Mouse (Mus musculus) kidney, postnatal 4 days (tissue): ENCODE results near the gene Prickle1.

Source experiments
- DNase-seq, 2 experiments: peaks; one replicate each; pipeline ENCODE4 v3.0.0; 2021; ENCODE audit warnings: mixed read lengths in 2 of 2

Prickle1 gene

GRCm38 (mm10) chr15:93538551-93539205 is 57.0 kb downstream of the Prickle1 start:
- DNase-seq, result no peak

DNA sequence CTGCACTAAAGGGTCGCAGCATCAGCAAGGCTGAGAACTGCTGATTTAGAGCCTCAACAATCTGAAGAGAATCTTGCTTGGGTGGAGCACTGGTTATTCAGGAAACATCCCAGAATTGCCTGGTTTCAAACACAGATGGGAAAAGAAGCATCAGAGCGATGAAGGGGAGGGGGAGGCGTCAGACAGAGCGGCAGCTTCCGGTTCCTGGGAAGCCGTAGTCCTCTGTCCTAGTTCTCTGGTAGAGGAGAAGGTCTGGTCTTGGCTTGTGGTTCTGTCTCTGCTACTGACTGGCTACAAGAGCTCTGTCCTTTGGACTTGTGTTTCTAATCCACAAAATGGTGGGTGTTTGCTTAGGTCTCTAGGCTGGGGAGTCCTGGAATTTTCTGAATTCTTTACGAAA is 57.9 kb downstream of the Prickle1 start:
- no peak for DNase-seq

- no peak for DNase-seq
Observed at GRCm38 (mm10) chr15:93536191-93536590, 59.5 kb downstream of the Prickle1 start.

DNA sequence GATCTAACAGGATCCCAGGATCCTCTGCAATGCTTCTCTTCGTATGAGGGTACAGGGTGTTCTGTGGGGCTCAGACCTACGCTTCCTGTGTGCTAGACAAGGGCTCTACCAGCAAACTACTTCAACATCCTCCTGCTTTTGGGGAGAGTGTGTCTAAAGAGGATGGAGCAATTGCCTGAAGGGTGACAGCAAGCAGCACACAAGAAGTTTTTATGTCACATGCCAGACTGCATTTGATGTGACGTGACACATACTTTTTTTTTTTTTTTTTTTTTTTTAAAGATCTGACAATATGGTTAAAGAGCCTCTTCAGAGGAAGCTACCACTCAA is 65.0 kb downstream of the Prickle1 start:
- DNase-seq, result no peak

DNA sequence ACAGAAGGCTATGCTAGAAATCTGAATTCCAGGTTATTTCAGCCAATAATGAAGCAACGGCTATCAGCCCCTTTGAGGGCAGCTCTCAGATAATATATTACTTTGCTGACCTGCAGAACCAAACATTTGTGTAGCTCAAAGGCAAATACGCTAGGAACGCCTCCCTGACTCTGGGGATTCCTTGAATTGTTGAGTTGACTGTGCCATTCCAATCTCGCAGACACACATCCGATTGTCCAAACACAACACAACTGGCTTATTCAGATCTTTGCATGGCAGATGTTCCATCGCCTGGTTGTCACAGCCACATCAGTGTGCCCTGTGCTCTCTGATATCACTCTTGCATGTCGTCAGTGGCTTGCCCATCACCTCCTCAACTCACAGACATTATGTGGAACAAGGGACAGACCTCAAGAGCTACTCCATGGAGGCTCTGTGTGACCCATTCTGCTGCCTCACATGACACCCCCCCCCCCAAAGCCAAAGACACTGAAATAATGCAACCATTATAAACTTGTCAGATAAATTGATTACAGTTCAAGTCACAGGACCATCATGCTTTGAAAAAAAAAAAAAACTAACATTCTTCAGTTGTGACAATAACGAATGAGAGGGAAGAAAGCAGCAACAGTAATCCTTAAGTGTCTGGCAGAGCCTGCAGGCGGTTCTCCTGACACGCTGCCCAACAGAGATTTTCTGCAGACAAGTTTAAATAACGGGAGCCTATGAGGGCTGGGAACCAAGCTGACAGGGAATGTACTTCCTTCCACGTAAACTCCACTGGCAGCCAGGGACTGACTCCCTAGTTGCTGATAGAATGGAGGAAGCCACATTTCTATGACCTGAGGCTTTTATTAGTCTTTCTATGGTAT is 65.6 kb downstream of the Prickle1 start:
- peak; percentile 32 to 43 for DNase-seq

GRCm38 (mm10) chr15:93525305-93525917 is 70.3 kb downstream of the Prickle1 start:
- no peak for DNase-seq

GRCm38 (mm10) chr15:93521787-93522180 is 73.9 kb downstream of the Prickle1 start:
- no peak for DNase-seq

GRCm38 (mm10) chr15:93521088-93521786 is 74.5 kb downstream of the Prickle1 start:
- no peak for DNase-seq

DNA sequence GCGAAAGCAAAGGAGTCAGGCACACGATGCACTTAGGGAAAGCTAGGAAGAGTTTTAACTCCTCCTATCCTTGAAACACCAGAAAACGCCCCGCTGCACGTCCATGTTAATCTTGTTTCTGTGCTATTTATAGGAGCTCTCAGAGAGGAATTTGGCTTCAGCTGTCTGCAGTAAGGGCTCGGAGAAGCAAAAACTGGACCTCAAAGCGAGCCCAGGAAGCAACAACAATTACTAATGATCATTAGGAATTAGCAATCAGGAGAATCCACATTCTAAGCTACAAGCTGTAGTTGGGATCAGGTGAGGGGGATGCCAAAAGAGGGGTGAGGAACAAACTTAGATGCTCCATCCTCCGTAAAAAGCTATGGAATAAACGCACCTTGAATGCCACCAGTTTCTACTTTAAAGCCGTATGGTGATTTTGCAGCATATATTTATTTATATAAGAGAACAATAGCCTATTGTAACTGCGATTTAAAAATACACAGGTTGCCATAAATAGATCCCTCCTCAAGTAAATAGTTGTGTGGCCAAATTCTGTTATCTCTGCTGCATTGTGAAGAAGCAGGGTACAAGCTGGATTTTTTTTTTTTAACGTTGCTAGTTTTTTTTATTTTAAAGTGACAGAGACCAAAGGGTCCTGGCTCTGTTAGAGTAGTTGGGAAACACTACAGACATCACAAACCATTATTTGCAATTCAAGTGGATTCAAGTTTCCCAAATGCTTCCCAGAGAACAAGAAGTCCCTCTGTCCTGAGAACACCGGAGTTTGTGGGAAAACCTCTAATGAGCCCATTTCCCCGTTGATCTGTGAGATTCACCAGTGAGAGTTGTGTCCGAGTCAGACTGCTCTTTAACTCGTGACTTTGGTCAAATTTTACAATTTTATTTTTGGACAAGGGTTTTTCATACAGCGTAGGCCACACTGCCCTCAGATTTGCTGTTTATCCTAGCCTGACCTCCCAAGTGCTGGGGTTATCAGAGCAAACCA is 75.6 kb downstream of the Prickle1 start:
- DNase-seq, result peak; percentile 41 to 62

GRCm38 (mm10) chr15:93518941-93519835 is 76.5 kb downstream of the Prickle1 start:
- DNase-seq, result peak; percentile 92 to 94

GRCm38 (mm10) chr15:93518143-93518902 is 77.4 kb downstream of the Prickle1 start:
- DNase-seq, result peak; percentile 37 to 60

- DNase-seq, result peak in 1 of 2 experiments; percentile 20
Observed at GRCm38 (mm10) chr15:93517022-93517565, 78.6 kb downstream of the Prickle1 start.

DNA sequence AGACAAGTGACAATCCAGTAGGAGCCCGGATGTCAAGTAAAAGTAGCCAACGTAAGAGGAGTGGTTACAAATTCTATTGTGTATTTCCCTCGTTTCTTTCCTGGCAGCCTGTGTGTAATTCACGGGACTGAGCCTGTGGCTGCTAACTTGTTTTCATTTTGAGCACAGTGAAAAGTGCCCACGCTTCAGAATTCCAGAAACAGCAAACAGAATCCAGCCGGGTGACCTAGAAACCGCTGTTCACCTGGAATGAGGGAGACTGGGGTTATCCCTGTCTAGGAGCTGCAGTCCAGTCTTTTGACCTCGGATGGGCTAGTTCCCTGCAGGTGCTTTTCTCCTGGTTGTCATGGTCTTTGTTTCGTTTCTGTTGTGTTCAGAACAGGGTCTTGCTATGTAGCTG is 80.4 kb downstream of the Prickle1 start:
- DNase-seq, result no peak

GRCm38 (mm10) chr15:93513939-93514341 is 81.8 kb downstream of the Prickle1 start:
- peak; percentile 45 to 63 for DNase-seq

GRCm38 (mm10) chr15:93512437-93512836 is 83.3 kb downstream of the Prickle1 start:
- no peak for DNase-seq

DNA sequence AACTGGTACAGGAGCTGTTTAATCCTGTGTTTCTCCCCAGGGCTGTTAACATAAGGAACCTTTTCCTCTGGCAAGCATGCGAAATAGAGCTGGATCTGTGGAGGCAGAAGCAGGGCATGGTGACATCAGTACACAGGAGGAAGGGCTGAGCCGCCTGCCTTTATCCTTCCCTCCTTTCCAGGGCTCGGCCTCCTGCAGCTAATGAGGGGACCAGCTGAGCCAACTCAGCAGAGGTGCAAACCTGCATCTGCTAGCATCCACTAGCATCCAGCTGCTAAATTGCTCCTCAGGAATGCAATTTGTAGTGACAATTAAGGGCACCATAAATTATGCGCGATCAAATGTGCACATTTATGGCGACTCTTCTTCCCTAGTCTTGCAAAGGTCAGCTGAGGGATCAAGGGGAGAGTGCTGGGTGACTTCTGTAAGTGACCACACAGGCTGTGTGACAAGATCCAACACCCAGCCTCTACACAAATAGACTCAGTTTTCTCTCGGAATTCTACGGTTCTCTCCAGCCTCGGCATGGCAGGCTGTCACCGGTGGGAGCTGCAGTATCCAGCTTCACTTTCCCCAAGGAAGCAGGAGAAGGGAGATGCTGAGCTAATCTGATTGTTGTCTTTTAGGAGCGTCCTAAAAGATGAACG is 84.9 kb downstream of the Prickle1 start:
- peak; percentile 26 to 44 for DNase-seq

DNA sequence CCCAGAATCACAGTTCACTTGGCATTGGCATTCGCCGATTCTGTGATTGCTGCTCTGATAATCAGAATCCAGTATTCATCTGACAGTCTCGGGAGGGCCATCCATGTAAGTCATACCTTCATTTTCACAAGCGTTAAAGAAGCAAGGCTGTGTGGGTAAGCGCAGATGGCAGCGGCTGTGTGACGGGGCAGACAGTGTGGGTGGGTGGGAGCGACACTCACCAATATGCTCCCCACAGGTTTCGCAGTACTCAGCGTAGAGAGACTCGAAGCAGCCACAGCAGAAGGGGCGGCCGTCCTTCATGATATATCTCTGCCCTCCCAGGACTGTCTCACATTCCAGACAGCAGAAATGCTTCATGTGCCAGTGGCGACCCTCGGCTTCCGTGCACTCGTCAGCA is 90.9 kb downstream of the Prickle1 start:
- DNase-seq, result no peak

- no peak for DNase-seq
Observed at GRCm38 (mm10) chr15:93503201-93503745, 92.4 kb downstream of the Prickle1 start.

DNA sequence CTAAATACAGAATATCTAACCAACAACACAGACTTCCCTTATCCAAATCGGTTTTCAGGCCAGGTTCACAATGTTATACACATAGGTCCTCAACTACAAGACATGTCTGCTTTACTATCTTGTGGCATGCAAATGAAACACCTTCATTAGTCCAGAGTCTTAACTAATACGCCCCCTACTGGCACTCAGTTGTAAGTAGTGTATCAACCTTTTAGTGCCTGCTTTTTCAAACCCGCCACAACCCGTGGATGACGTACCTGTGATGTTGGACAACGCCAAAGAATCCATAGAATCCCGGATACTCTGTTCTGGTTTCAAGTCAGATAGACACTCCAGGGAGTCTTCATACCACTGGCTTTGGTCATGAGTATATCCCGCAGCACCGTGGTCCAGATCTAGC is 93.0 kb downstream of the Prickle1 start:
- no peak for DNase-seq
